Mouse (Mus musculus) monocyte, adult 2 months (primary cell): ENCODE results near the gene Gsdma2.
"Not testable (repeated sequence)": the region's sequence is repeated elsewhere in the genome, so short reads cannot be mapped to it uniquely, and the experiment has no call there.

Source experiments
- DNase-seq, 2 experiments: peaks; one replicate each; pipeline ENCODE4 v3.0.0; 2022; ENCODE audit warnings: low spot score in 2 of 2, low read depth in 1 of 2

Gsdma2 gene

DNA sequence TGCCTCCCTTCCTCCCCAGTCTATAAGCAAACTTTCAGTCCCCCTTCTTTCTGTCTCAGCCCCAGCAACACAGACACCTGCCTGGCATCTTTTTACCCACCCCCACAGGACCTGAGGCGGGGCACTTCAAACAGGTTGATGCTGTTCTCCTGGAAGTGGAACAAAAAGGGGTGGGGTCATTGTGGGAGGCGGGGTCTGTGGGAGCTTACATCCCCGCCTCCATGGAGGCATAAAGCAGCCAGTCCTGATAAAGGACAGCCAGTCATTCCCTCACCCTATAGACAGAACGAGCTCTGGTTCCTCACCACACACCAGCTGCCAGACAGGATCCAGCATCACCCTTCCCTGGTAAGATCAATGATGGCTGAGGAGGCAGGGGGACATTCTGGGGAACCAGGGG is 17.5 kb downstream of the Gsdma2 start, which contains the start of gene Gsdma:
Gene Gsdma (plus strand): TSS at position 261 of the 400 bp plus-strand sequence.
- DNase-seq: no peak

DNA sequence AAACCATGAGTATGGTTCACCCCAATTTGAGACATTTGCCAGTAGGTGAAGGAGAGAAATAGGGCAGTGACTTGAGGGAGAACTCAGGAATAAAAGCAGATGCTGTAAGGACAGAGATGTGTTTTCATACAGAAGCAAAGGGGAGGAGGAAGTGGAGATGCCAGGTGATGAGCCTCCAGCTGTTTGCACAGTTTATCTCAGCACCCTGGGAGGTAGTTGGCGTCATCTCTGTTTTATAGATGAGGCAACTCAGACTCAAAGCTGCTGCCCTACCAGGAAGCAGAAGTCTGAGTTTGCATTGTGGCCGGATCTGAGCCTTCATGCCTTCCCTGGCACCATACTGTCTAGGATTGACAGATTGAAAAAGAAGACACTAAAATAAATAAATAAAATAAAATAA is 22.4 kb downstream of the Gsdma2 start:
- no peak for DNase-seq

DNA sequence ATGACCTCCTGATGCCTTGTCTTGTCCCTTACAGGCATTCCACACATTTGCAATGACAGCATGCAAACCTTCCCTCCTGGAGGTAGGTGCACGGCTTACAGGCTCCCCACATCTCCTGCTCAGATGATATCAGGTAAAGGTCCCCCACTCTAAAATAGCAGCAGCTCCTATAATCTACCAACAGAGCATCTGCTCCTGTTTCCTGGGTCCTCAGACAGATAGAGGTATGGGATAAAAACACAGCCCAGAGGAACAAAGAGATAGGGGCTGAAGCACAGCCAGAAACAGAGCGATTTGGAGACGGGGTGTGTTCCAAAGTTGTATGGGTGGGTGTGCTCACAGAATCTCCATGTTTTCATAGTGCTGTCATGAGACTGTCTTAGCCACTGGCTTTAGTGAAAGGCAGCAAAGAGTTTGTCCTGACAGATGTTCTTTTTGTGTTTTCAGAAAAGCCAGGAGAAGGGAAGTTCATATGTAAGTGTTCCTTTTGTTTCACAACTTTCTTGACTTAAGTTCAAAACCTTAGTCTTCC is 24.8 kb downstream of the Gsdma2 start:
- DNase-seq: no peak

DNA sequence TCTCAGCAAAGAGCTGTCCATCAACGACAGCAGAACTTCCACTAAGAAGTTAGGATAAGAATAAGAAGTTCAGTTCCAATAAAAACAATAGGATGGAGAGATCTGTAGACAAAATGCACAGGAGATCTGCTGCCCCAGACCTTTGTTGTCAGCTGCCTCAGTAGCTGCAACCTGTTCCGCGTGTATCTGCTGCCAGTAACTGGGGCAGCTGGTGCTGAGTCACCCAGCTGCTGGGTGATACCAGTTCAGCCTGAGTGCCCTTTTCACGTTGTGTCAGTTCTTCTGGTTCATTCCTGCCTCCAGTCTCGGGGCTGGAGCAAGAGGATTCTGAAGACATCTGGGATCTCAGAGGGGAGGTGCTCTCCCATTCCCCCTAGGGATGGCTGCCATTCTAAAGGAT is 25.3 kb downstream of the Gsdma2 start:
- DNase-seq: no peak

DNA sequence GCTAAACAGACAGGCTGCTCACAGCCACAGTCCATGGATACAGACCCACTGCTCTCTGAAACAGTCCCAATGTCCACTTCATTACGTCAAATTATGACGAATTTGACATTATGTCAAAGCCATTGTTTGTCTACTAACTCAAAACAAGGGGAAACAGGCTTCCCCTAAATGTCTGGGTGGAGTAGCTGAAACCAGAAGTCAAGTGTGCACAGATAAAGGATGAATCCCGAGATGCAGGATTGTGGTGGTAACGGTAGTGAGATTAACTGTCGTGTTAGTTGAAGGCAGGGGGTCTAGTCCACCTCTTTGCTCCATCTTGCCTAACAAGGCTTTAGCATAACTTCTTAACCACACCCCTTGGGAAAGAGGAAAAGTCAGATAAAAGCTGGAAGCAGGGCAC is 25.9 kb downstream of the Gsdma2 start:
- no peak for DNase-seq

DNA sequence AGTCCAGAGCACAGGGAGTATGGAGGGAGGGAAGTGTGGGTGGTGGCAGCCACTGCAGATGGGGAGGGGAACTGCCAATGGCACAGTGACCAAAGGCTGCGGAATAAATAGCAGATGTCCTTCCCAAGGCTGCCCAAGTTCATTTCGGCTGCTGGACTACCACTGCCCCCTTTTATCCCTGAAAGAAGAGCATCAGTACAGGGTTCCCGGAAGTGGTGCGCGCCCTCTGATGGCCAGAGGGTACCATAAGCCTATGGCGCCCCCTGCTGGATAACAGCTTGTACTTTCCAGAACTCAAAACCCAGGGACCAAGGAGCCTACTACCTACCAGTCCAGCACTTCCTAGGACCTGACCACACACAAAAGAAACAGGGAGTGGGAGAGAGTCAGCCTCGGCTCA is 26.6 kb downstream of the Gsdma2 start:
- peak in 1 of 2 experiments; percentile 45 for DNase-seq

DNA sequence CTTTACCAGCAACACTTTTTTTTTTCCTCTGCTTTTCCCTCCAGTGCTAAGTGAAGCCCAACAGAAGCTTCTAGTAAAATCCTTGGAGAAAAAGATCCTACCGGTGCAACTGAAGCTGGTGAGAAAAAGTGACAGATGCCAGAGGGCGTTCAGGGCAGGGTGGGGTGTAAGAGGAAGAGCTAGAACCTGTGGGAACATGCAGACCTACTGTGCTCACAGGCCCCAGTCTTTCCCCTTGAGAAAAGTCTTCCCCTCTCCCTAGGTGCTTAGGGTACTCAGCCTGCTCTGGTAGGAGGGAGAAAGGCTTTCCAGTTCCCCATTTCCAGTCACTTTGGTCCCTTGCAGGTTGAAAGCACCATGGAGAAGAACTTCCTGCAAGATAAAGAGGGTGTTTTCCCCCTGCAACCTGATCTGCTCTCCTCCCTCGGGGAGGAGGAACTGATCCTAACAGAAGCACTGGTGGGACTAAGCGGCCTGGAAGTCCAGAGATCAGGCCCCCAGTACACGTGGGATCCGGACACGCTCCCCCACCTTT is 29.3 kb downstream of the Gsdma2 start:
- no peak for DNase-seq

DNA sequence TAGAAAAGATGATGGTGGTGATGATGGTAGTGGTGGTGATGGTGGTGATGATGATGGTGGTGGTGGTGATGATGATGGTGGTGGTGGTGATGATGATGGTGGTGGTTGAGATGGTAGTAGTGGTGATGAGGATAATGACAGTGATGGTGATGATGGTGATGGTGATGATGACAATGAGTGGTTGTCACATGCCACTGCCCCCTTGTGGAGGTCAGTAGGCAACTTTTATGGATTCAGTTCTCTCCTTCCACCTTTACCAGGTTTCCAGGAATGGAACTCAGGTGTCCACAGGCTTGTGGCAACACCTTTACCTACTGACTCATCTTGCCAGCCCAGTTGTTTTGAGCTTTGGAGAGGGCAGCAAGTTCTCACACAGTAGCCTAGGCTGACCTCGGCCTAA is 33.5 kb downstream of the Gsdma2 start:
- no peak for DNase-seq

DNA sequence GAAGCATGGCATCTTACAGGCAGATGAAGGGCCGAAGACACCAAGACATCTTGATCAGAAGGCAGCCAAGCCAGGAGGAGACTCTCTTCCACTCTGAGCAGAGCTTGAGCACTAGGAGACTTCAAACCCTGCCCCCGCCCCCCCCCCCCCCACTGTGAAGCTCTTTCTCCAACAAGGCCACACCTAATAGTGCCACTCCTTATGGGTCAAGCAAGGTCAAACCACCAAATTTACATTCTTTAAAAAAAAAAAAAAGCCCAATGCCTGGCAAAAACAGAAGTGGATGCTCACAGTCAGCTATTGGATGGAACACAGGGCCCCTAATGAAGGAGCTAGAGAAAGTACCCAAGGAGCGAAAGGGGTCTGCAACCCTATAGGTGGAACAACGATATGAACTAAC is 34.0 kb downstream of the Gsdma2 start:
- DNase-seq: not testable (repeated sequence)

DNA sequence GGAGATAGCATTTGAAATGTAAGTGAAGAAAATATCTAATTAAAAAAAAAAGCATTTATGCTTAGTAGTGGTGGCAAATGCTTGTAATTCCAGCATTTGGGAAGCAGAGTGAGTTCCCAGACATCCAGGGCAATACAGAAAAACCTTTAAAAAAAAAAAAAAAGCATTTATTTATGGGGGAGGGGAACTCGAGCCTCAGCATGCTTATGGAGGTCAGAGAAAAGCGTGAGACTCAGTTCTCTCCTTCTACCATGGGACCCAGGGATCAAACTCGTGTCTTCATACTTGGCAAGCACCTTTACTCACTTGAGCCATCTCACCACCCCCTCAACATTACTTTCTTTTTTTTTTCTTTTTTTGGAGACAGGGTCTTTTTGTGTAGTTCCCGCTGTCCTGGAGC is 34.6 kb downstream of the Gsdma2 start:
- no peak for DNase-seq

DNA sequence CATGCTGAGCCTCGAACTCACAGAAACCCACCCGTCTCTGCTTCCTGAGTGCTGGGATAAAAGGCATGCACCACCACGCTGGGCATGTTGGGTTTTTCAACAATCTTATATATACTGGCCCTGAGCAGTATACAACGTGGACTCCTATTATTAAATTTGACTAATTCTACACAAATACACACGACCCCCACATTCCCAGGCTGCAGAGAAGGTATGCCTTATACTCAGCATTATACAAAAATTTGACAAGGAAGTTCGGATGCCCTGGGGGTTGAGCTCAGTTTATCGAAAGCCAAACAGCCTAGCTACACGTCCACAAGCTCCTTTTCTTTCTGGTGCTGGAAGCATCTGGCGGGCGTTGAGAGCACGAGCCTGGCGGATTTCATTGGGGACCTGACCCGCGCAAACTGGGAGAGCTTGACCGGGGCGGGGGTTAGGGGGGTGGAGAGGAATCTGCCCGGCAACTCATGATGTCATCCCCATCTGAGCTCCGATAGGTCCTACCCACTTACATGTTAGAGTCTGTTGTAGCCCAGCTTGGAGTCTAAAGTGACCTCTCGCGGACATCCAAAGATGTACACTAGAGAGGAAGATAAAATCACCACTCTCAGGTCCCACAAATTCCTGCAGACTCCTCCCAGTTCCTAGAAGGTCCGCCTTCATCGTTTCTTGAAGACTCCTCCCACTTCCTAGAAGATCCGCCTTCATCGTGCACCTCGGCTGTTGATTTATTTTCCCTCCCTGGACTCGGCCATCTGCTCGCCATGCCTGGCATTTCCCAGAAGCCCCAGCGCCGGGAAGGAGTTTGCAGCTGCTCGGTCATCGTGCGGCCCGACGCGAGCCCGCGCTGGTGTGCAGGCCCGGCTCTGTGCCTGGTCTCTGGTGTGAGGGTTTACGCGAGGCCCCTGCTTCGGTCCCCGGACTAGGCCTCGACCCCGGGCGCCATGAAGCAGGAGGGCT is 35.5 kb downstream of the Gsdma2 start, which contains the start of gene Psmd3:
Gene Psmd3 (plus strand): TSS at position 769 of the 960 bp plus-strand sequence.
- peak; percentile 93 to 97 for DNase-seq

DNA sequence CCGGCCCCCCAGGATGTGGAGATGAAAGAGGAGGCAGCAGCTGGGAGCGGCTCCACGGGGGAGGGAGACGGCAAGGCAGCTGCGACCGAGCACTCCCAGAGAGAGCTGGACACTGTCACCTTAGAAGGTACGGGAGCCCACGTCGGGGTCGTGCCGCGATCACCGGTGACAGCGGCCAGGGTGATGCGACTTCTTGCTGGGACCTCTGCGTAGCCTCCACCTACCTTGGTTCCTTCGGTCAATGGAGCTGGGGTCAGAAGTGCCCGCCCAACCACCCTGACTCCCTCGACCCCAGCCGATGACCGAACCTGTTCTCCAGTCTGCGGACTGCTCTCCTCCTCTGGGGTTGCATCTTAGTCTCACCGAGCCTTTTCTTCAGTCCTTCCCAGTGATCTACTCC is 36.3 kb downstream of the Gsdma2 start:
- no peak for DNase-seq

DNA sequence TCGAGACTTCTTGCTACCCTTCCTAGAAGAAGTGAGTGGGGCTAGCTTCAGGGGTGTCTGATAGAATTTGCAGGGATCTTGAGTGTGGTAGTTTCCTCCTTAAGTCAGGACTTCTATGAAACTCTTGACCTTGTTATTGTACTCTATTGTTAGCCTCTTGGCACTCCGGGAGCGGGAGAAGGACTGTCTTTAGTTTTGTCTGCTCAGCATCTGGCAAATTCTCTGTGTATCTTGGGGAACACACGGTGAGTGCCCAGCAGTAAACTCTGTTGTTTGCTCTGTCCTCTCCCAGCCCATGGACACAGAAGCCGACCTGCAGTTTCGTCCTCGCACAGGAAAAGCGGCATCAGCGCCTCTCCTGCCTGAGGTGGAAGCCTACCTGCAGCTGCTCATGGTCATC is 39.1 kb downstream of the Gsdma2 start:
- no peak for DNase-seq

DNA sequence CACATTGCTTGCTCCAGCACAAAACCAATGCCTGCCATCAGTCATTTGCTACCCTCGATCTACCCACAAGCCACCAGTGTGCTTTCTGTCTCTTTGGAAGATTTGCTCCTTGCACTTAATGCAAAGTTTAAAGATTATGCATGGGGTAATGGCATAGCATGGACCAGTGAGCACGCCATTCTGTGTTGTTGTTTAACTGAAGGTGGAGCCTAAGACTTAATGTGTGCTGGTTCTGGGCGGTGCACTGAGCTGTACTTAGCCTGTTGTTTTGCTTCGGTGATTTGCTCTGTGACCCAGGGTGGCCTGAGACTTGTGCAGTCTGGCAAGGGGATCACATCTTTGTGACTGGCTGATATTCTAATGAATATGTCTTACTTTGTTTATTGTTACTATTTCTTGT is 40.4 kb downstream of the Gsdma2 start:
- DNase-seq: no peak

DNA sequence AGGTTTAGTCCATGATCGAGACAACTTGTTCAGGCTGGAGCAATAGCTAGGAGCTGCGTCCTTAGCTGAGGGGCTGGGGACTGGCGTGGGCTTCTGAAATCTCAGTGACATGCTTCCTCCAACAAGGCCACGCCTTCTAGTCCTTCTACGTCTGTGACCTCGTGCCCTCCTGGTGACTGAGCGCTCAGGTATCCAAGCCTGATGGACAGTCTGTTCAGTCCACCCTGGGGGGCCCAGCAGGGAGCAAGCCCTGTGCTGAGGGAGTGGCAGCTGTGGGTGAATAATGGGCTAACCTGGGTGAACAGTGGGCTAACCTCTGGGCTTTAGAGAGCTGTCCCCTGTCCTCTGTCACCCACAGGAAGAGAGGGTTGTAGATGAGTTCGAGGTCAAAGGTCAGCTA is 41.5 kb downstream of the Gsdma2 start:
- DNase-seq: no peak

DNA sequence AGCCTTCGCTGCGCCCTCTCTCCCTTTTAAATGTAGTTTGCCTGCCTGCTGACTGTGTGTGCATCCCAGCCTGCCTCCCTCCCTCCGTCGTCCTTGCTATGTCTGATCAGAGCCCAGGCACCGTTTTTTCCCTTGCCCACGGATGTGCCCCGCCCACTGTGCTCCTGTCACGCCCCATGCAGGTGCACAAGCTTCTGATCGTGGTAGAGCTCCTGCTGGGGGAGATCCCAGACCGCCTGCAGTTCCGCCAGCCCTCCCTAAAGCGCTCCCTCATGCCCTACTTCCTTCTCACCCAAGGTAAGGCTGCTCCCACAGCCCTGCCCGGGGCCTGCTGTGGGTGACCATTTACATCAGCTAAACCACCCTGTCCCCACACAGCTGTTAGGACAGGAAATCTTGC is 46.6 kb downstream of the Gsdma2 start:
- DNase-seq: no peak

DNA sequence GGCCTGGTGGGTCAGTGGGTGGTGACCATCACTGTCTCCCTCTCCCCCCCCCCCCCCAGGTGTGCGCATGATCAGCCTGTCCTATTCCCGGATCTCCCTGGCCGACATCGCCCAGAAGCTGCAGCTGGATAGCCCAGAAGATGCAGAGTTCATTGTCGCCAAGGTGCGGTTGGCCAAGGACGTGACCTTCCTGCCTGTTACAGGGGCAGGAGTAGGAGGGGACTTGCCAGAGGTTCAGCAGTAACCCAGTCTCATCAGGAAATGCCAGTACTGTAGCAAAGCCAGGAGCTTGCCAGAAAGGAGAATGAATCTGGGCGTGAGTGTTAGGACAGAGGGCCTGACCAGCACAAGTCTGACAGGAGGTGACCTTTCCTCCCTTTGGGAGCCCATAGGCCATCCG is 47.2 kb downstream of the Gsdma2 start:
- DNase-seq: no peak

DNA sequence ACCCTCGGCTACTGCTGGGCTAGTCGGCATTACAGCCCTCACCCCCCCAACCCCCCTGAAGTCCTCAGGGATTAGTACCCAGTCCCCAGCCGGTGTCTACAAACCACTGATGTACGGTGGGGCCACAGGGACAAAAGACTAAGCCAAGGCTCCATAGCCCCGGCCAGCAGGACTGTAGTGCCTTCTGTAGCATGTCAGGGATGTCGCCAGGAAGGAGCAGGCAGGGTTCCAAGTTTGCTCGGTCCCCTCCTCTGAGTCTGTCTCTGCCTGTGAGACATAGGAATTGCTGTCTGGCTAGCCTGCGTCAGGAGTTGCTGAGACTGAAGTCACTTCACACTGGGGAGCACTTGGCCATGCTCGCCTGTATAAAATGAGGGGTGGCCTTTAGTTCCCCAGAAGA is 47.7 kb downstream of the Gsdma2 start:
- no peak for DNase-seq

DNA sequence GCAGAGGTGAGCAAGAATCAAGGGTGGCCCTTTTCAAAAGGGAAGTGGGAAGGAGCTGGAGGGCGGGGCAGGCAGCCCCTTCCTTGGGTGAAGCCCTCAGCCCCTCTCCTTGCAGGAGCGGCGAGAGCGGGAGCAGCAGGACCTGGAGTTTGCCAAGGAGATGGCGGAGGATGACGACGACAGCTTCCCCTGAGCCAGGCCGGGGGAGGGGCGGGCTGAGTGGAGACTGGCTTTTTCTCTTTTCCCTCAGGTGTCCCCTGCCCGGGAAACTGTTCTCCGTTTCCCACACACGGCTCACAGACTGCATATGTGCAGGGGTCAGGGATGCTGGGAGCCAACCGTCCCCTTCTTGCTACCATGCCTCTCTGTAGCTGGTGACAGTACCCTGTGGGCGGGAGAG is 48.8 kb downstream of the Gsdma2 start:
- no peak for DNase-seq

DNA sequence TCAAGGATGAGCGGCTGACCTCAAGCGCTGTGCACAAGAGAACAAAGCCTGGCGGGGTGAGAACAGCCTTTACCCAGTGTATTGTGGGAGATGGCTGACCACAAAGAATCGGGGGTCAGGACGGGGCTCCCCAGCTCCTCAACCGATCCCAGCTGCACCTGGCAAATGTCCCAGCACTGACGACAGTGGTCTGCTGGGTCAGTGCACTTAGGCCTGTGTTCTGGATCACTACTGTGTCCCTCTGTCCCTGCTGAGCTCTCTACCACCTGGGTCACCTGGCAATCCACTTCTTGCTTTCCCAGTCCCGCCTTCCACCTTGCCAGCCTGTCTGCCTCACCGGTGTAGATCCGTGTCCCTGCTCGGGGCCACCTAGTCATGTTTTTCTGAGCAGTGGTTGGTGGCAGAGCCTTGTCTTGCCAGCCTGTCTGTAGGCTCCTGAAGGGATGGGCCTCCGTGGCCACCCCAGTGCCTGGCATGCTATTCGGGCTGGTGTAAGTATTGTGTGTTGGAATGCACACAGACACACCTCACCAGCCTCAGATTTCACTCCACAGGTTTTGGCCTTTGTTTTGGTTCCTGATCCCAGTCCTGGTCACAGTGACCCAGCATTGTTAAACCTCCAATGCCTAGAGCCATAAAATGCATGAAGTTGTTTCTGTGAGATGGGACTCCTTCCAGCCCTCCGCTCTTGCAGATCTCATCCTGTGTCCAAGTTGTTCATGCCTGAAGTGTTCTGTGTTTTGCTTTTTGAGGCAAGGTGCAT is 50.1 kb downstream of the Gsdma2 start:
- no peak for DNase-seq

DNA sequence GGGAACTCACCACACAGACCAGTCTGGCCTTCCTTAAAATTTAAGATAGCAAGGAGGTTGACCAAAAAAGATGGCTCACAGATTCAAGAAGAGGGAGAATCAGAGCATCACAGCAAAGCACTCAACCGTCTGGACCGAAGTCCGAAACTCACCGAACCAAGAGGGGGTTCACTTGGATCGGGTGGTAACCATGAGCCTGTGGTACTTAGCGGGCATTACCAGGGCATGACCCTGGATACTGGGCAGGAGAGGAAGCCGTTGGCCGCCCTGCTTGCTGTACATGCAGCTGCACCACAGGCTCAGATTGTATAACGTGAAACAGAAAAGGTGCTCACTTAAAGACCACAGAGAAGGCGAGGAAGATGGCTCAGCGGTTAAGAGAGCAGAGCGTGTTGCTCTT is 50.7 kb downstream of the Gsdma2 start:
- no peak for DNase-seq
